Mouse (Mus musculus) MEL (cell line): ENCODE results near the gene Slc8a1.

ENCODE experiments used
- CHD2 ChIP-seq: IDR thresholded peaks from 2 replicates; pipeline ENCODE4 v1.6.1; 2011; ENCODE audit warnings: low read length, improper control_type of control experiment
- CTCF ChIP-seq, 3 experiments: IDR thresholded peaks in 2 of 3; conservative IDR thresholded peaks in 1 of 3; 2 replicates each; pipeline ENCODE4 v1.5.1; 2011 to 2012; ENCODE audit warnings: low read length in 3 of 3, low read depth in 2 of 3, mild to moderate bottlenecking in 2 of 3, improper control_type of control experiment in 1 of 3, inconsistent platforms in 1 of 3, mixed read lengths in 1 of 3, moderate library complexity in 1 of 3; ENCODE audit not compliant: control insufficient read depth in 1 of 3, insufficient read depth in 1 of 3, poor library complexity in 1 of 3, severe bottlenecking in 1 of 3
- E2F4 ChIP-seq: IDR thresholded peaks from 2 replicates; pipeline ENCODE4 v1.6.1; 2011; ENCODE audit warnings: low read depth, low read length, improper control_type of control experiment, borderline replicate concordance
- EP300 ChIP-seq, 2 experiments: IDR thresholded peaks; 2 replicates each; pipeline ENCODE4 v1.6.1; 2011; ENCODE audit warnings: improper control_type of control experiment in 2 of 2, low read length in 2 of 2, low read depth in 1 of 2, mild to moderate bottlenecking in 1 of 2
- ETS1 ChIP-seq: IDR thresholded peaks from 2 replicates; pipeline ENCODE4 v1.6.1; 2012; ENCODE audit warnings: low read depth, mild to moderate bottlenecking, inconsistent platforms, low read length, improper control_type of control experiment, moderate library complexity
- GABPA ChIP-seq: IDR thresholded peaks from 2 replicates; pipeline ENCODE4 v1.6.1; 2012; ENCODE audit warnings: low read depth, mild to moderate bottlenecking, inconsistent platforms, low read length, improper control_type of control experiment, moderate library complexity
- GATA1 ChIP-seq: IDR thresholded peaks from 2 replicates; pipeline ENCODE4 v1.6.1; 2011; ENCODE audit warnings: low read depth, low read length, improper control_type of control experiment
- KAT2A ChIP-seq: conservative IDR thresholded peaks from 2 replicates; pipeline ENCODE4 v1.6.1; 2012; ENCODE audit warnings: low read depth, low read length, improper control_type of control experiment, inconsistent platforms
- MAFK ChIP-seq: IDR thresholded peaks from 2 replicates; pipeline ENCODE4 v1.6.1; 2011; ENCODE audit warnings: low read depth, mild to moderate bottlenecking, low read length, improper control_type of control experiment, borderline replicate concordance
- MAX ChIP-seq: IDR thresholded peaks from 2 replicates; pipeline ENCODE4 v1.6.1; 2011; ENCODE audit warnings: low read length, improper control_type of control experiment
- NRF1 ChIP-seq: IDR thresholded peaks from 2 replicates; pipeline ENCODE4 v1.6.1; 2014; ENCODE audit warnings: low read depth, mild to moderate bottlenecking, inconsistent platforms, low read length, improper control_type of control experiment, moderate library complexity; ENCODE audit not compliant: poor library complexity, insufficient read depth, severe bottlenecking
- POLR2A ChIP-seq, 2 experiments: IDR thresholded peaks; 2 replicates each; pipeline ENCODE4 v1.6.1; 2011 to 2012; ENCODE audit warnings: low read length in 2 of 2, mild to moderate bottlenecking in 2 of 2, control low read depth in 1 of 2, improper control_type of control experiment in 1 of 2, low read depth in 1 of 2, moderate library complexity in 1 of 2; ENCODE audit not compliant: control insufficient read depth in 1 of 2, insufficient read depth in 1 of 2, poor library complexity in 1 of 2
- USF1 ChIP-seq: IDR thresholded peaks from 2 replicates; pipeline ENCODE4 v1.6.1; 2014; ENCODE audit warnings: low read depth, mild to moderate bottlenecking, inconsistent platforms, low read length, improper control_type of control experiment, moderate library complexity
- USF2 ChIP-seq, 2 experiments: IDR thresholded peaks; 2 replicates each; pipeline ENCODE4 v1.6.1; 2011 to 2012; ENCODE audit warnings: improper control_type of control experiment in 2 of 2, low read length in 2 of 2, borderline replicate concordance in 1 of 2, inconsistent platforms in 1 of 2, low read depth in 1 of 2, mild to moderate bottlenecking in 1 of 2; ENCODE audit not compliant: insufficient read depth in 1 of 2

DNA sequence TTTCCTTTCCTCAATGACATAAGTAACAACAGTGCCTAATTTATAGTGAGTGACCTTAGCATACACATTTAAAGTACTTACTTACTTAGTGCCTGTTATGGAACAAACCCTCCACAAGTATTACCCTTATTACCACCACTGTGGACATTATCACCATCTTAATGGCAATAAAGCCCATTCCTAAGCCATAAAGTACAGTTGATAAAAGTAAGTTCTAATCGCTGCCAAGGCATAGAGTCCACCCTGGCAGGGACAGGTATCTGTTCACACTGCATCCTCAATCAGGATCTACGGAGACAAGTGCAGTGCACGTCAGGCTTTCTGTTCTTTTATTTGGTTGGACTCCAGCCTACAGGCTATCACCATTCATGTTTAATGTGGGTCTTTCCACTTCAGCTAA lies 187.3 kb downstream of the Slc8a1 start:
- TF ChIP-seq GATA1 = no peak
- no peak for TF ChIP-seq EP300 (IDR thresholded peaks at IDR 0.05; ENCODE audit: low read depth in 1 of 2, low read length in 2 of 2)
- no peak for TF ChIP-seq POLR2A (IDR thresholded peaks at IDR 0.05; ENCODE audit: control insufficient read depth in 1 of 2, insufficient read depth in 1 of 2, low read depth in 1 of 2, low read length in 2 of 2, poor library complexity in 1 of 2)
- TF ChIP-seq GABPA = no peak
- TF ChIP-seq USF2 (IDR thresholded peaks at IDR 0.05; ENCODE audit: borderline replicate concordance in 1 of 2, insufficient read depth in 1 of 2, low read depth in 1 of 2, low read length in 2 of 2) = no peak
- TF ChIP-seq CTCF (IDR thresholded peaks at IDR 0.05 in 2 of 3, conservative IDR thresholded peaks at IDR 0.05 in 1 of 3; ENCODE audit: control insufficient read depth in 1 of 3, insufficient read depth in 1 of 3, low read depth in 2 of 3, low read length in 3 of 3, poor library complexity in 1 of 3, severe bottlenecking in 1 of 3) = no peak
- TF ChIP-seq ETS1 = no peak
- TF ChIP-seq KAT2A = no peak
- TF ChIP-seq MAFK = no peak
- no peak for TF ChIP-seq MAX
- TF ChIP-seq CHD2 = no peak
- TF ChIP-seq USF1 = no peak
- no peak for TF ChIP-seq NRF1
- TF ChIP-seq E2F4 = no peak
